Mouse (Mus musculus): ENCODE data around the gene Mss51.

- TF ChIP-seq CTCF (IDR thresholded peaks at IDR 0.05; ENCODE audit: low read depth) (no peak), EP300 (optimal IDR thresholded peaks at IDR 0.05) (no peak)
These were observed 10.7 kb downstream of the Mss51 start for GRCm38 (mm10) chr14:20486031-20486430.
